Mouse (Mus musculus): Measurements from ENCODE around the gene Fam219b.

- no peak for TF ChIP-seq EP300 (IDR thresholded peaks at IDR 0.05; ENCODE audit: low read depth)
- no peak for TF ChIP-seq CTCF (IDR thresholded peaks at IDR 0.05; ENCODE audit: low read depth)
Observed at GRCm38 (mm10) chr9:57584991-57585390, 47.7 kb downstream of the Fam219b start.

All from liver, embryonic 14.5 days (tissue).